Mouse (Mus musculus) liver, adult 10 weeks (tissue): ENCODE data around the gene Anxa3. TPM values are rescaled to one million over a fixed set of nuclear protein-coding genes. Genes with fewer than 3 reads are reported as not detected.

ENCODE experiments used
- polyA plus RNA-seq: library from polyadenylated mRNA; stranded (reverse); fragments of 350-450 nt; fragmentation: Illumina TruSeq; extraction: RNeasy Lipid Tissue Mini Kit (QIAGEN cat#74804); gene quantifications from one replicate; pipeline ENCODE4 v1.2.3, GENCODE M21; 2014; ENCODE audit warnings: low read depth, low replicate concordance

The Anxa3 gene
- polyA plus RNA-seq = 7.4 TPM

DNA sequence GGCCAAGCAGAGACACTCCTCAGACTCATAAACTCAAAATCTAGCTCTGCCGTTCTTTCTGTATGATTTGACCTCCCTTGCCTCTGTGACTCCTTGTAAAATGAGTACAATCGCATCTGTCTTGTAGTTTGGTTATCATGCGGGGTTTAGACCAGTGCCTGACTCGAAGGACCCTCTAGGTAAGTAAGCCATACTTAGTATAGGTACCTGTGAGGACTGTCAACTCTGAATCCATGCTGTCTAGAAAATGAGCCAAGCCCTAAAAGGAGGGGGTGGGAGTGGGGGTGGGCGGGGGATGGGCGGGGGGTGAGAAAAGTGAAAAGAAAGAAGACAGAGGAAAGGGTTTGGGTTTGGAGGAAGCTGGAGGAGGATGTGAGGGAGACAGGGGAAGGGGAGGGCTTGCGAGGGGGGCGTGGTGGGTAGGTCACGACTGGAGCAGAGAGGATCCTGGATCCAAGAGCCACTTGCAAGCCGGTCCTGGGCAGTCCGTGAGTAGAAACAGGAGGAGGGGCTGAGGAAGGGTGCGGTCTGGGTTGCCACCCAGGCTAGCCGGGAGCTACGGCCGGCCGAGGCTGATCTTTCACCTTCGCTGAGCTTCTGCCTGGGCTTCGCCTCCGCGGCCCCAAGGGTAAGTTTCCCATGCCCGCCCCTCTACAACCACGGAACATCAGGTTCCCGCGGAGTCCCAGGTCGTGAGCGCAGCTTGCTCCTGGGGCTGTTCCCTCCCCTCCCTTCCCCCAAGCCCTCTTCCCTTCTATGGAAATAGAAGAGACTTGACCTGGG, at the start of gene Anxa3:
Gene Anxa3 (plus strand): TSS at position 404 of the 783 bp plus-strand sequence.

Other genes starting within 250 kb of the Anxa3 start
- gene Bmp2k, start 204.3 kb downstream of the Anxa3 start, polyA plus RNA-seq = 5.5 TPM